Mouse (Mus musculus): ENCODE measurements around the gene Frem3. TPM values are rescaled to one million over a fixed set of nuclear protein-coding genes. Genes with fewer than 3 reads are reported as not detected.
"Not testable (repeated sequence)": the region's sequence is repeated elsewhere in the genome, so short reads cannot be mapped to it uniquely, and the experiment has no call there.

The Frem3 gene
- polyA plus RNA-seq, 1 experiment, result not detected

DNA sequence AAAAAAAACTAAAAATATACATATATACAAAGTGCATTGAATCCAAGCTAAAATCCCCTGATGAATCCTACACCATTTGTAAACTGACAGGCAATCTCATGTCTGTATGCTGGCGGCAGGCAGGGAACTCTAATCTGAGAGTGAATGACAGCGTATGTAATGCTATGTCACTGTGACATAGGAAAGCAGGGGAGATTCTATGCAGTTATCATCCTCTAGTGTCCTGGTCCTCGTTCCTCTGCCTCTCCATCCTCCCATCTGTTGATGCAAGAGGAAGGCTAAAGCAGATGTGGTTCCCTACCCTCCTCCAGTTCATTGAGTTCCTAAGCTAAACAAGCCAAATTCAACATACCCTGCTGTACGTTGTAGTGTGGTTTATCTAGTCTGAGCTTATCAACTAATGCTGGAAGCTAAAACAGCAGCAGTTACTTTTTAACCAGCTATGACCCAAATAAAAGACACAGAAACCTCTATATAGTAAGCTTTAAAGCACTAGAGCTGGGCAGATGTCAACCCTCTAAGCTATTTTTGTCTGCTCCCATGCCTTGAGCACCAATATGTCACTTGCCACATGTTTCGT lies 73.0 kb downstream of the Frem3 start:
- H3K36me3 ChIP-seq (replicated peaks; ENCODE audit: low read length), result no peaks in the 10 kb centered on the region
- TF ChIP-seq GATA1 (IDR thresholded peaks at IDR 0.05; ENCODE audit: borderline replicate concordance, low read length) (no peak), FLI1 (IDR thresholded peaks at IDR 0.05; ENCODE audit: low read length) (no peak)
- peak overlapping the region; percentile 60 for H3K4me3 ChIP-seq (replicated peaks)
- no peaks in the 10 kb centered on the region for H3K9me3 ChIP-seq
- peaks cover 3% of the 10 kb centered on the region for H3K27me3 ChIP-seq (replicated peaks)
- peaks cover 32% of the 10 kb centered on the region for H3K4me1 ChIP-seq

DNA sequence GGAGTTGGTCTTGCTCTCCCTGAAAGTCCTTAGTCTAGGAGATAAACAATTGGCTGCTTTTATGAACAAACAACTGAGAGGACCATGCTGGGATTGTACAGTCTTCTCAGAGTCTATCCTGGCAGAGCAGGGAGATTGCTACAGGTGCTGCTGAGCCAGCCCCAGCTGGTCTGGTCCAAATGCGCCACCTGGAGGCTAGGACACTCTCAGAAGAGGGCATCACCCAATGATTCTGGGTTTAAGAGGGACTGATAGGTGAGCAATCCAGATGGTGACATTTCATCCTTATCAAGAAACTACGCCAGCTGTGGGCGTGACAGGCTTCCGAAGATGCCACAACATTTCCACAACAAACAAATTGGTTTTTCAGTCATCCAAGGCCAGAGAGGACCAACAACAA lies 77.3 kb downstream of the Frem3 start:
- TF ChIP-seq GATA1 (IDR thresholded peaks at IDR 0.05; ENCODE audit: borderline replicate concordance, low read length) (no peak), FLI1 (IDR thresholded peaks at IDR 0.05; ENCODE audit: low read length) (no peak)

DNA sequence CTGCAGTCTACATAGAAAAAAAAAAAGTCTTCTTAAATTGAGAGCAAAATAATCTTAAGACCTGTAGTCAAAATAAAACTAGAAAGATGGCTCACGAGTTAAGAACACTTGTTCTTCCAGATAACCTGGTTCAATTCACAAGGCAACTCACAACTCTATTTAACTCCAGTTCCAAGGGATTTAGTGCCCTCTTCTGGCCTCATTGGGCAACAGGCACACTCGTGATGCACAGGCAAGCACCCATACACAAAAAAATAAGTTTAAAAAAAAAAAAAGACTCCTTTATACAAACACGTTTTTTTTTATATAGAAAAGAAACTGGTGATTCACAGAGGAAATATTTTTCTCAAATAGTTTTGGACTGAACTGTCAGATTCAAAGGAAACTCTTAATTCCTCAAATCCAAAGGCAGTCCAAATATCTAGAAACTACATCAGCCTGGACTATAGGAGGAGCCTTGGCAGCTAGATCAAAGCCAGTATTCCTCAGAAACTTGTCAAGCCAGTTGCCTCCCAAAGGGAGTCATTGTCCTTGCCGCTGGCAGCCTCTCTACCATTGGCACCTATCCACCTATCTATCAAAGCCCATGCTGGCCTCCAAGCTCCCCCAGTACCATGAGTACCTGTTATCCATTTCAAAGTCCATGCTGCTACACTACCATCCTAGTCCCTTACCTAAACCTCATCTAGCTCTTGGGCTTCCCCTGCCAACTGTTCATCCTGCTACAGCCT lies 100.0 kb downstream of the Frem3 start:
- peaks cover 91% of the 10 kb centered on the region for H3K36me3 ChIP-seq (replicated peaks; ENCODE audit: low read length)
- H3K4me3 ChIP-seq (replicated peaks), result no peak overlapping the region
- TF ChIP-seq FLI1 (IDR thresholded peaks at IDR 0.05; ENCODE audit: low read length), result no peak
- TF ChIP-seq GATA1 (IDR thresholded peaks at IDR 0.05; ENCODE audit: borderline replicate concordance, low read length), result no peak
- H3K27me3 ChIP-seq (replicated peaks), result no peaks in the 10 kb centered on the region
- peaks cover 19% of the 10 kb centered on the region for H3K4me1 ChIP-seq
- peaks cover 4% of the 10 kb centered on the region; the same call in 1 of the 2 replicates for H3K9me3 ChIP-seq

More for the DNA sequence above, 77.3 kb downstream of the Frem3 start:
- H3K27me3 ChIP-seq (replicated peaks), result peaks cover 6% of the 10 kb centered on the region
- no peaks in the 10 kb centered on the region for H3K9me3 ChIP-seq
- H3K36me3 ChIP-seq (replicated peaks; ENCODE audit: low read length), result no peaks in the 10 kb centered on the region
- H3K4me1 ChIP-seq, result peaks cover 21% of the 10 kb centered on the region
- H3K4me3 ChIP-seq (replicated peaks), result no peak overlapping the region

DNA sequence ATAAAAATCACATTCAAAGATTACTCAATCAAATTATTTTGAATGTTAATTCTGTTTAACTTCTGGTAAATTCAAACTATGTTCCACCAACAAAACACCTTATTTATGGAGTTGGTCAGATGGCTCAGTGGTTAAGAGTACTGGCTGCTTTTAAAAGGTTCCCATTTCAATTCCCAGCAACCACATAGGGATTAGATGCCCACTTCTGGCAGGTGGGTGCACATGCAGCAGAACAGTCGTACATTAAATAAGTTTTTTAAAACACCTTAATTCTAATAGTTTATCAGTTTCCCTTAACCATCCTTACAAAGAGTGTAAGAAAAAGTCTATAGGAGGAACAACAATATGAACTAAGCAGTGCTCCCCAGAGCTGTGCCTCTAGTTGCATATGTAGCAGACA lies 103.6 kb downstream of the Frem3 start:
- Histone ChIP-seq H3K4me1 (no peaks in the 10 kb centered on the region), H3K4me3 (replicated peaks) (no peak overlapping the region), H3K27me3 (replicated peaks) (no peaks in the 10 kb centered on the region), H3K36me3 (replicated peaks; ENCODE audit: low read length) (peaks cover 88% of the 10 kb centered on the region), H3K9me3 (peaks cover 4% of the 10 kb centered on the region; the same call in 1 of the 2 replicates)
- TF ChIP-seq FLI1 (IDR thresholded peaks at IDR 0.05; ENCODE audit: low read length), result no peak
- TF ChIP-seq GATA1 (IDR thresholded peaks at IDR 0.05; ENCODE audit: borderline replicate concordance, low read length), result no peak

DNA sequence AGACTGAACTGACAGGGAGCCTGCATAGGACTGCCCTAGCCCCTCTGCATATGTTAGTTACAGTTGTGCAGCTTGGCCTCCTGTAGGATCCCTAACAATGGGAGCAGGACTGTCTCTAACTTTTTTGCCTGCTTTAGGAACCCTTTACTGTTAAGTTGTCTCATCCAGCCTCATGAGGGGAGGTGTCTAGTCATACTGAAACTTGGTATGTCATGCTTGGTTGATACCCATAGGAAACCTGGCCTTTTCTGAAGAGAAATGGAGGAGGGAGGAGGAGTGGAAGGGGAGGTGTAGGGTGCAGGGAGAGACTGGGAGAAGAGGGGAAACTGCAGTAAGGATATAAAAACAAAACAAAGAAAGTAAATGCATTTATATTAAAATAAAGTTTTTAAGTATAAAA lies 121.4 kb downstream of the Frem3 start:
- Histone ChIP-seq H3K4me1 (peaks cover 21% of the 10 kb centered on the region), H3K9me3 (no peaks in the 10 kb centered on the region), H3K4me3 (replicated peaks) (peak overlapping the region; percentile 83), H3K36me3 (replicated peaks; ENCODE audit: low read length) (peaks cover 81% of the 10 kb centered on the region), H3K27me3 (replicated peaks) (no peaks in the 10 kb centered on the region)
- no peak for TF ChIP-seq FLI1 (IDR thresholded peaks at IDR 0.05; ENCODE audit: low read length)
- TF ChIP-seq GATA1 (IDR thresholded peaks at IDR 0.05; ENCODE audit: borderline replicate concordance, low read length), result no peak

DNA sequence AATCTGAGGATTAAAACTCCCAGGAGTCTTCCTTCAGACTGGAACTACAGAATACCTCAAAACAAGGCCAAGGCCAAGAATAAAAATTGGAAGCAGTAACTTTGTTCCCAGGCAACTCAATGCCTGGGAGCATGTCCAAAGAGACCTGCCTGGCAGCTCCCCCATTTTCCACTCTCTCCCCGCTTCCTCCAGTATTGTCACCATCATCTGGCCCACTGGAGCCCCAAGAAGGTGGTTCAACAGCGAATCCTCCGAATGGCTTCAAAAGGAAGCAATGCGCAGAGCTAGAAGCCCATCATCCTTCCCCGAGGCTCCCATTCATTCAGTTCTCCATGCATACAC lies 127.1 kb downstream of the Frem3 start:
- peak overlapping the region; percentile 100 for H3K4me3 ChIP-seq (replicated peaks)
- no peaks in the 10 kb centered on the region for H3K27me3 ChIP-seq (replicated peaks)
- TF ChIP-seq GATA1 (IDR thresholded peaks at IDR 0.05; ENCODE audit: borderline replicate concordance, low read length), result no peak
- no peak for TF ChIP-seq FLI1 (IDR thresholded peaks at IDR 0.05; ENCODE audit: low read length)
- no peaks in the 10 kb centered on the region for H3K9me3 ChIP-seq
- H3K4me1 ChIP-seq, result peaks cover 26% of the 10 kb centered on the region
- peaks cover 31% of the 10 kb centered on the region for H3K36me3 ChIP-seq (replicated peaks; ENCODE audit: low read length)

DNA sequence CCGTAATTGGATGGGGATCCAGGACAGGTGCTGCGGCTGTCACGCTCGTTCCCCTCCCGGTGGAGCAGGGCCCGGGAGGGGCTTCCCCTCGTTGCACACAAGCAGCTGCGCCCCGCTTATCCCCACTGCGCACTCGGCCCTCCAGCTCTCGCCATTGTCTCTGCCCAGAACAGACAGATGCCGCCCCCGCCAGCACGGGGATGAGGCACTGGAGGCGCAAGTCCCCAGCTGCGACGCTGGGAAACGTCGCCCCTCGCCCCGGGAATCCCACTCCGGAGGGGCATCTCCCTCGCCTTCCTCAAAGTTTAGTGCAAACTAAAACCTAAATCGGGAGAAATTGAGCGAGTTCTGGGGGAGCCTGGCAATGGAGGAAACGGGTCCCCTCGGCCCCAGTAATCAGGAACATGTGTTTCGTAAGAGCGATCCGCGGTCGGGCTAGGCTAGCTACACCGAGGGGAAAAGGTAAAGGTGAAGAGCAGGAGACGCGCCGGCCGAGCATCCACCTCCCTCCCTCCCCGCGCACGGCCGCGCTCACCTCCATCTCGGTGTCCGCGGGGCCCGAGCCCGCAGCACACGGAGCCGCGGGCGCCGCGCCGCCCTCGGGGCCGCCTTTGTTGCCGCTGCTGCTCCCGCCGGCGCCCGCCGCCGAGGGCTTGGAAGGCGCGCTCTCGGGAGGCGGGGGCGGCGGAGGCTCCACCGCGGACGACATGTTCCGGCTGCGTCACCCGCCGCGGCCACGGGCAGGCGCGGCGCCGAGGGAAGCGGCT lies 127.7 kb downstream of the Frem3 start:
- H3K4me3 ChIP-seq (replicated peaks), result peak overlapping the region; percentile 100
- TF ChIP-seq FLI1 (IDR thresholded peaks at IDR 0.05; ENCODE audit: low read length) (no peak), GATA1 (IDR thresholded peaks at IDR 0.05; ENCODE audit: borderline replicate concordance, low read length) (no peak)

DNA sequence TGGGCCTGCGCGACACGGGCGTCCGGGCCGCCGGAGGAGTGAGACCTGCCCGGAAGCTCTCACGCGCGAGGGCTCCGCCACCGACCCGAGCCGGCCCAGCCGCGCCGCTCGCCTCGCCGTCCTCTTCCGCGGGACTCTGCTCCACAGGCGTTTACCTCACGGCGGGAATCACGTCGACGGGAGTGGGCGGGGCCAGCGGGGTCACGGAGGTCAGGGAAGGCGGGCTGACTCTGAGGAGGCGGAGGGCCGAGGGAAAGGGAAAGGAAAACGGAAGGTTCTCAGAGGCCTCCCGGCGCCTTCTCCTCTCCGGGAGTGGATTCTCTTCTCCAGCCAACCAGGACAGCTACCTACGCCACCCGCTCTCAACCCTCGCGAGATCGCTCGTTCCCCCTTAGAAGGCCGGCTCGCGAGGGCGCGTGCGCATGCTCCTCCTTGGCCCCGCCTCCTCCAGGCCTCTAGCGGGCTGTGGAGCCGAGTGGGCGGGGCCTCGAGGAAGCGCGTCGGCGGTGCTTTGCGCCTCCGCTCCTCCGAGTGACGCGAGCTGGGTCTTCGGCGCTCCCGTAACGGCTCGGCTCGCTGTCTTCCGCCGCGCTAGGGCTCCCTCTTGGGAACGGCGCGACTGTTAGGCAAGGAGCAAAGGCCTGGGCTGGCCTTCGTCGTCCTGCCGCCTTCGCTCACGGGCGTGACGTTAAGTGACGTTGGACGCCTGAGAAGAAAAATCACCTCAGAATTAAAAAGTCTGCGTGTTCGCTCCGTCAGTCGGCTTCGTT lies 128.5 kb downstream of the Frem3 start, which contains the start of gene Smarca5:
TSS of gene Smarca5 (minus strand) at position 343 of the 770 bp plus-strand sequence.
- not testable (repeated sequence) for H3K27me3 ChIP-seq (replicated peaks); H3K9me3 ChIP-seq
- Histone ChIP-seq H3K4me1 (peaks cover 38% of the 10 kb centered on the region), H3K36me3 (replicated peaks; ENCODE audit: low read length) (peaks cover 19% of the 10 kb centered on the region), H3K4me3 (replicated peaks) (peak within 1 kb of the TSS; percentile 100)

More for the DNA sequence above, 127.7 kb downstream of the Frem3 start:
- H3K27me3 ChIP-seq (replicated peaks), result no peaks in the 10 kb centered on the region
- H3K36me3 ChIP-seq (replicated peaks; ENCODE audit: low read length), result peaks cover 25% of the 10 kb centered on the region
- no peaks in the 10 kb centered on the region for H3K9me3 ChIP-seq
- H3K4me1 ChIP-seq, result peaks cover 32% of the 10 kb centered on the region

DNA sequence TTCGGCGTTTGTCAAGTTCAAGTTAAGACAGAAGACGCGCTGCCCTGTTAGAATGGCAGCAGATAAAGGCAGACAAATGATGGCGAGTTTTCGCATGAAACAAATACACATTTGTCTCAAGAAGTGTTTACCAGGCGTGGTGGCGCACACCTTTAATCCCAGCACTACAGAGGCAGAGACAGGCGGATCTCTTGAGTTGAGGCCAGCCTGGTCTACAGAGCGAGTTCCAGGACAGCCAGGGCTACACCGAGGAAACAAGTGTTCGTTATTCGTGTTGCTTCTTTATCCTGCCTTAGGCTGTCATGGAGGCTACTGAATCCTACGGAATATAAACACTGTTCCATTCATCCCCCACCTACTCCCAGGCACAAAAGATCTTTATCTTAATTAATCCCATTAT lies 129.1 kb downstream of the Frem3 start:
- TF ChIP-seq GATA1 (IDR thresholded peaks at IDR 0.05; ENCODE audit: borderline replicate concordance, low read length) (no peak), FLI1 (IDR thresholded peaks at IDR 0.05; ENCODE audit: low read length) (no peak)
- Histone ChIP-seq H3K9me3 (no peaks in the 10 kb centered on the region), H3K4me3 (replicated peaks) (peak overlapping the region; percentile 91), H3K27me3 (replicated peaks) (no peaks in the 10 kb centered on the region), H3K36me3 (replicated peaks; ENCODE audit: low read length) (peaks cover 14% of the 10 kb centered on the region), H3K4me1 (peaks cover 38% of the 10 kb centered on the region)

Other genes with a start within 250 kb of the Frem3 start
- 1.2 TPM in 1 of 2 replicates, not detected in the other for gene Gypa, start 117.3 kb upstream of the Frem3 start, polyA plus RNA-seq (2012; ENCODE audit: insufficient read depth, low replicate concordance)
- 5.1 and 7.4 TPM in 2 replicates for gene Smarca5, start 128.4 kb downstream of the Frem3 start, polyA plus RNA-seq (2012; ENCODE audit: insufficient read depth, low replicate concordance)